Mouse (Mus musculus) adrenal gland, adult 2 months (tissue): ENCODE data around the gene Tmem163. TPM values are rescaled to one million over a fixed set of nuclear protein-coding genes. Genes with fewer than 3 reads are reported as not detected.
A peak's percentile ranks its signal among the peaks of the same experiment; 100 is the strongest.

Source experiments
- DNase-seq: peaks from one replicate; pipeline ENCODE4 v3.0.0; 2021
- polyA plus RNA-seq: library from polyadenylated mRNA; depleted of rRNA; stranded (reverse); fragments of >200 nt; gene quantifications from 2 replicates; pipeline ENCODE4 v1.2.3, GENCODE M21; 2012
- total RNA-seq, 2 experiments: library from RNA; stranded (reverse); gene quantifications; 2 replicates each; pipeline ENCODE4 v1.2.3; 2021

Gene Tmem163
- total and polyA plus RNA-seq, 3 experiments: 0.58 to 0.86 TPM; not detected in 1

- peak; percentile 5 for DNase-seq
These were observed 27.8 kb downstream of the Tmem163 start for GRCm38 (mm10) chr1:127651564-127651963.

- no peak for DNase-seq
These were observed 36.2 kb downstream of the Tmem163 start for GRCm38 (mm10) chr1:127642976-127643769.

- DNase-seq: no peak
These were observed 41.4 kb downstream of the Tmem163 start for GRCm38 (mm10) chr1:127637917-127638316.

GRCm38 (mm10) chr1:127627151-127627550, 52.2 kb downstream of the Tmem163 start:
- no peak for DNase-seq

- DNase-seq: no peak
These were observed 53.6 kb downstream of the Tmem163 start for GRCm38 (mm10) chr1:127625577-127626362.

GRCm38 (mm10) chr1:127622349-127622748, 57.0 kb downstream of the Tmem163 start:
- peak; percentile 17 for DNase-seq

- DNase-seq: no peak
These were observed 60.3 kb downstream of the Tmem163 start for GRCm38 (mm10) chr1:127619036-127619435.

- no peak for DNase-seq
These were observed 69.0 kb downstream of the Tmem163 start for GRCm38 (mm10) chr1:127610378-127610777.

GRCm38 (mm10) chr1:127609814-127610213, 69.5 kb downstream of the Tmem163 start:
- DNase-seq: no peak

GRCm38 (mm10) chr1:127608326-127608725, 71.0 kb downstream of the Tmem163 start:
- DNase-seq: no peak

- DNase-seq: no peak
These were observed 75.4 kb downstream of the Tmem163 start for GRCm38 (mm10) chr1:127603697-127604631.

GRCm38 (mm10) chr1:127596143-127596542, 83.2 kb downstream of the Tmem163 start:
- DNase-seq: no peak

- no peak for DNase-seq
These were observed 83.6 kb downstream of the Tmem163 start for GRCm38 (mm10) chr1:127595735-127596134.

- no peak for DNase-seq
These were observed 89.8 kb downstream of the Tmem163 start for GRCm38 (mm10) chr1:127589542-127589941.

GRCm38 (mm10) chr1:127587071-127587470, 92.3 kb downstream of the Tmem163 start:
- no peak for DNase-seq

- DNase-seq: no peak
These were observed 93.2 kb downstream of the Tmem163 start for GRCm38 (mm10) chr1:127586156-127586555.

GRCm38 (mm10) chr1:127577981-127578380, 101.4 kb downstream of the Tmem163 start:
- no peak for DNase-seq

GRCm38 (mm10) chr1:127577083-127577482, 102.3 kb downstream of the Tmem163 start:
- no peak for DNase-seq

GRCm38 (mm10) chr1:127576563-127576962, 102.8 kb downstream of the Tmem163 start:
- no peak for DNase-seq

GRCm38 (mm10) chr1:127576143-127576542, 103.2 kb downstream of the Tmem163 start:
- no peak for DNase-seq

GRCm38 (mm10) chr1:127575692-127576091, 103.7 kb downstream of the Tmem163 start:
- no peak for DNase-seq

- no peak for DNase-seq
These were observed 106.2 kb downstream of the Tmem163 start for GRCm38 (mm10) chr1:127573186-127573585.
